Mouse (Mus musculus) spleen, adult 12 weeks (tissue): ENCODE measurements around the gene Zfp964.
"Not testable (repeated sequence)": the region's sequence is repeated elsewhere in the genome, so short reads cannot be mapped to it uniquely, and the experiment has no call there.

Experiments used
- DNase-seq: peaks from one replicate; pipeline ENCODE4 v3.0.0; 2022; ENCODE audit warnings: low spot score

Gene Zfp964

GRCm38 (mm10) chr8:69654358-69654981, at the start of gene Zfp964:
Zfp964 (plus strand) TSS chr8:69654479.
- DNase-seq, result peak; percentile 67

- DNase-seq, result no peak
Observed at GRCm38 (mm10) chr8:69614687-69615086, 39.6 kb upstream of the Zfp964 start.

DNA sequence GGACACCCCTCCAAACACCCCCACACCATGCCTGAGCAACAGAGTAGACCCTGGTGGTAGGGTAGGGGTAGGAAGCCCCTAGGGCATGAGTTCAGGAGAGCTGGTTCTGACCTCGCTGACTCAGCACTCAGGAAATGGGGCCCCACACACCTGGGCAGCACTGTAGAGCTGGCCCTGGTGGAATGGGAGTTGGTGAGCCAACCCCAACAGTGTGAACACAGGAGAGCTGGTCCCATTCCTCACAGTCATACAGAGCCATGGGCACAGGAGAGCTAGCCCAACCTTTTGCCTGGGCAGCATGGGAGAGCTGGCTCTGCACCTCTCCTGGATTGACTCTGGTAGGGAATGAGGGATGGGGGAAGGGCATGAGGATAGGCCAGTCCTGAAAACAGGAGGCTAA, 36.2 kb upstream of the Zfp964 start:
- no peak for DNase-seq

DNA sequence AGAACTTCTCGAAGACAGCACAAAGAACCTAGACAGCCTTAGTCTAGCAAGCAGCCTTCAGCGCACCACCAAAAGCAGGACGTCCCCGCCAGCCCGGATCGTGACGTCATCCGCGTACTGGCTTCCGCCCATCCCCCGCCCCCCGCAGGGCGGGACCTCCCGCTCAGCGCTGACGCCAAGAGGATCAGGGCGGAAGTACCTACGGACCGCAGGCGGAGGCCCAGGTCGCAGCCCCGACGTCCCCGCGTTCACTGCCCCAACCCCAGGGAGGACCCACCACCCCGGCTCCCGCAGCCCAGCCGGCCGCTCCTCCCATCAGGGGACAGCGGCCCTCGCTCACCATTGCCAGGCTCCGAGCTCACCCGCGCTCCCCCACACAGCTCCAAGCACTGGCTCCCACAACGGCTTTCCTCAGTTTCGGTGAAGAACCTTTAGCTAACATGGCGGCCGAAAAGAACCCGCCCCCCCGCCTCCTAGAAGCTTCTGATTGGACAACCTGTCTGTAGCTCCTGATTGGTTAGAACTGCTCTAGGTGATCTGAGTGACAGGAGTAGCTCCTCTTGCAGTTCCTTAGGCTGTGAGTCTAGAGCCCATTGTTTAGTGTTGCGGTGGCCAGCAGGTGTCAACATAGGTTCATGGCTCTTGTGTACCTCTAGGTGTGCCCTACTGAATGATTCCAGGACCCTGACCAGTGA, 29.0 kb upstream of the Zfp964 start, which contains the start of gene Zfp868:
Gene Zfp868 (minus strand): TSS at position 454 of the 695 bp plus-strand sequence.
- DNase-seq, result peak; percentile 97

DNA sequence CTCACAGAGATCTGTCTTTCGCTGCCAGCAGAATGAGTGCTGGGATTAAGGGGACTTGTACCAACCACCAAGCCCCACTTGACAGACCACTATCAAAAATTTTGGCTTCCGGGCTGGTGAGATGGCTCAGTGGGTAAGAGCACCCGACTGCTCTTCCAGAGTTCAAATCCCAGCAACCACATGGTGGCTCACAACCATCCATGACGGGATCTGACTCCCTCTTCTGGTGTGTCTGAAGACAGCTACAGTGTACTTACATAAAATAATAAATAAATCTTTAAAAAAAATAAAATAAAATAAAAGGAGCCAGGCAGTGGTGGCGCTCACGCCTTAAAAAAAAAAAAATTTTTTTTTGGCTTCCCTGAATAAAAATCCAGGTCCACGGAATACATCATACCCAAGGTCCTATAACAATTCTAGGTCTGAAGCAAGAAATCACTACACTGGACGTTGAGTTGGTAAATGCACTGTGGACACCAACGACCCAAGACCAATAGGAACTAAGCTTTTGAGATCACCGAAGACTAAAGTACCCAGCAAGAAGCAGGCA, 396 bp upstream of the Zfp964 start:
- no peak for DNase-seq

DNA sequence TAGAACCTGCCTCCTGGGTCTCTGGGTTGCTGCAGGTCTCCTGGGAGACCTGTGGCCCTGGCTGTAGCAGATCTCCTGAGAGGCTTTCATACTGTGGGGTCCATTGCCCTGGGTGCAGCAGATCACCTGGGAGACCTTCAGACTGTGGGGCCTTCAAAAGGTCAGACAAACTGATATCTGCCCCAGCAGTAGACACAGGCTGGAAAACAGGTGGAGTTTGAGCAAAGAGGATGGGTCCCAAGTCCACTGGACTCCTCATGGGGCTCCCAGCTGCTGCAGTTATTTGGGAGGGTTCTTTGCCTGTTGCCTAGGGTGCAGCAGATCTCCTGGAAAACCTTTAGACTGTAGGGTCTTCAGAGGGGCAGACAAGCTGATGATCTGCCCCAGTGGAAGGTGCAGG, 7.0 kb downstream of the Zfp964 start:
- no peak for DNase-seq

DNA sequence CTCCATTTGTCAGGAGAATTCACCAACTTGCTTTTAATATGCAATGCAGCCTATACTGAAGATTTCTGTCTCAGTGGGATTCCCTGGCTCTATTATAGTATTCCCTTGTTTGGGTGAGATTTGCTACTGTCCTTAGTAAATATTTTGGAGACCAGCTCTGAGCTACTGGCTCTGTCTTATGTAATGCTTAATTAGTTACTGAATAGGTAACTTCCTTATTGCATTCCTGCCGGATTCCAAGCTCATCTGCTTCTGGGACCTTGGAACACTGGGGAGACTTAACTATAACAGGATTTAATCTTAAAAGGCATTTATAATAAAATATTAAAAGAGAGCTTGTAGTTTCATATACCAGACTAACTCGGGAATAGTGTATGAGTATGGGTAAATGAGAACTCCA, 10.8 kb downstream of the Zfp964 start:
- not testable (repeated sequence) for DNase-seq

- DNase-seq, result no peak
Observed at GRCm38 (mm10) chr8:69701810-69702209, 47.5 kb downstream of the Zfp964 start.

- DNase-seq, result not testable (repeated sequence)
Observed at GRCm38 (mm10) chr8:69710624-69711023, 56.3 kb downstream of the Zfp964 start, which contains the start of gene Zfp869. Zfp869 (minus strand) TSS chr8:69710724.

DNA sequence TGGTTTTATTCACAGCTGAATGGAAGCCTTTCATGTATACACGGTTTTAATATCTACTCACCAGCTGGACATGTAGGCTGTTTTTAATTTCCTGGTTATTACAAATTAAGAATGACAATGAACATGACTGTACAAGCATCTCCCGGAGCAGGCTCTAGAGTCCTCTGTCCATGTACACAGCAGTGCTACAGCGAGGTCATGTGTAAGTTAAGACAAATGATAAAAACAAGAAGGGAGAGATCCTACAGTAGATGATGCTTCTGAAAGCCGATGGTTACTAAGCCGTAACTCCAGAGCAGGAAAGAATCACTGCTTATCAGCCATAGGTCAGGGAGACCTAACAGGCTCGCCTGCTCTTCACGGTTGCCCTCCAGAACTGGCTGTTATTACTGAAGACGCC, 59.2 kb downstream of the Zfp964 start:
- no peak for DNase-seq

DNA sequence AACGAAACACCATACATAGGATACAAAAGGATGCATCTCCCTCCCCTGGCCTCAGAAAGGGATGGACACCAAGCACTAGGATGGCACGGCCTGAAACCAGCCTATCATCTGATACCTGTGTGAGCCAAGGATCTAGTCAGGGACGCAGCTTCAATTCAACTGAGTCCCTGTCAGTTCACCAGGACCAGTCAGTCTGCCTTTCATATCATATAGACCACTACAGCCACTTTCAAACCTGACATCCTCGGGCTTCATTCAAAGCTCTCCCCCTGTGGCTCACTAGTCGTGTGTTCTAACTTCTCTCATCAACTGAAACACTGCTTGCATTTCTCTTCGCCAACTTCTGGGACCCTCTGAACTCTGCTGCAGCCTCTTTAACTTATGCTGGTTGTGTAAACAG, 61.1 kb downstream of the Zfp964 start:
- DNase-seq, result no peak
